Mouse (Mus musculus) intestine, postnatal 0 days (tissue): ENCODE results near the gene Greb1. TPM values are rescaled to one million over a fixed set of nuclear protein-coding genes. Genes with fewer than 3 reads are reported as not detected.

Source experiments
- ATAC-seq: fragments of 200-750 bp; cut with Nextera tagmentation; 2 replicates; pipeline ENCODE4 v1.8.0; 2017; ENCODE audit warnings: mild to moderate bottlenecking, moderate TSS enrichment, moderate library complexity
- H3K27ac ChIP-seq: fragments of 300-500 bp; sonication (generic); 2 replicates; pipeline ENCODE4 v1.5.1; 2014; ENCODE audit warnings: mild to moderate bottlenecking, low read depth, low read length, moderate library complexity
- H3K27me3 ChIP-seq: fragments of 300-500 bp; sonication (generic); replicated peaks from 2 replicates; pipeline ENCODE4 v1.6.1; 2014; ENCODE audit warnings: low read length, mixed read lengths; ENCODE audit not compliant: control insufficient read depth, insufficient read depth
- H3K36me3 ChIP-seq: fragments of 300-500 bp; sonication (generic); 2 replicates; pipeline ENCODE4 v1.6.1; 2014; ENCODE audit warnings: mild to moderate bottlenecking, moderate library complexity; ENCODE audit not compliant: control insufficient read depth, insufficient read depth
- H3K4me1 ChIP-seq: fragments of 300-500 bp; sonication (generic); replicated peaks from 2 replicates; pipeline ENCODE4 v1.6.1; 2014; ENCODE audit warnings: antibody characterized with exemption, low read length, mixed read lengths; ENCODE audit not compliant: control insufficient read depth, insufficient read depth
- H3K4me2 ChIP-seq: fragments of 300-500 bp; sonication (generic); replicated peaks from 2 replicates; pipeline ENCODE4 v1.6.1; 2014; ENCODE audit warnings: low read depth, mild to moderate bottlenecking, moderate library complexity
- H3K4me3 ChIP-seq: fragments of 300-500 bp; sonication (generic); 2 replicates; pipeline ENCODE4 v1.5.1; 2014; ENCODE audit warnings: low read depth, low read length
- H3K9ac ChIP-seq: fragments of 300-500 bp; sonication (generic); 2 replicates; pipeline ENCODE4 v1.6.1; 2014; ENCODE audit warnings: mild to moderate bottlenecking, low read depth, low read length
- H3K9me3 ChIP-seq: fragments of 300-500 bp; sonication (generic); 2 replicates; pipeline ENCODE4 v1.6.1; 2016; ENCODE audit warnings: mixed run types; ENCODE audit not compliant: control insufficient read depth
- CTCF ChIP-seq: sonication (generic); IDR thresholded peaks from 2 replicates; pipeline ENCODE4 v1.5.1; 2016; ENCODE audit warnings: low read depth, mild to moderate bottlenecking, control low read depth, antibody characterized with exemption, moderate library complexity
- WGBS: fragments of 180-500 bp; shearing (Covaris S2); extraction: QIAGEN DNeasy Blood & Tissue Kit; methylation state at CpG from one replicate; pipeline ENCODE4 v1.1.7; 2014; 5-methylcytosine and 5-hydroxymethylcytosine counted together
- polyA plus RNA-seq: library from polyadenylated mRNA; unstranded; fragments of >200 nt; fragmentation: Nextera tagmentation; extraction: Ambion mirVana; gene quantifications from 2 replicates; pipeline ENCODE4 v1.2.1, GENCODE M21; 2015

The Greb1 gene
- polyA plus RNA-seq, 1 experiment from 2014 or later = 3.4 TPM

DNA sequence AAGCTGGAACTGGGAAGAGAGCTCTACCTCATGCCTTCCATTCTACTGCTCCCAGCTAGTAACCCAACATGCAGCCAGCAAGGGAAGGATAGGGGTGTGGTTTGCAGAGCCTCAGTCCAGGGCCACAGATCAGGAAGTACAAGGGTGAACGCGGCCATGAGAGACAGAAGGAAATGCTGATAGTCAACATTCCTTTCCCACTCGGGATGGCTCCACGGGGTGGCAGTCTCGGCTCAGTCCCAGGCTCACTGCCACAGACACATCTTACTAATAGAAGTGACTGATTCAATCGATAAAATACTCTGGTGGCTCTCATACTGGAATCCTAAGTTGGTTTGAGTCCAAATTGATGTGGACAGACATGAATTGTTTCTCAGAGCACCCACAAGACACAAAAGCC, 27.8 kb upstream of the Greb1 start:
- no peaks in the 10 kb centered on the region for H3K4me1 ChIP-seq
- WGBS = 28% methylated on average over 6 of the region's 6 CpGs
- no peak overlapping the region for H3K9ac ChIP-seq
- TF ChIP-seq CTCF = peak; percentile 90
- no peak overlapping the region for H3K27ac ChIP-seq
- no peak overlapping the region for H3K4me3 ChIP-seq
- no peak overlapping the region for H3K4me2 ChIP-seq
- ATAC-seq = peak; percentile 89
- H3K27me3 ChIP-seq = no peaks in the 10 kb centered on the region
- peaks cover 25% of the 10 kb centered on the region for H3K36me3 ChIP-seq
- no peaks in the 10 kb centered on the region for H3K9me3 ChIP-seq

DNA sequence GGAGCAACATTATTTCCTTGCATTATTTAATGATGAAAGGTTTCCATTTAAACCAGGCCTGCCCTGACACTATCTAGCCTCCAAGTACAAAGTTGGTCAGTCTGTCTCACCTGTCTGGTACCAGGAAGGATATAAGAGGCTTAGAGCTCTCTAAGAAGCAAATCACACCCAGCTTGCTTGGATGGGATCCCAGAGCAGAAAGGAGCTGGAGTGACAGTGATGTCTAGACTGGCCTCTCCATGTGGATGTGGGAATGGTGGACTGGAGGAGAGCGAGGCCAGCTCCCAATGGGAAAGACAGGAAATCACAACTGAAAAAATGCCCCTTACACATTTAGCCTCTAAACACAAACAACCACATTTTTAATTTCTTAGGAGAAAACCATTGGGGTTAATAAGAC, 23.0 kb upstream of the Greb1 start:
- H3K9me3 ChIP-seq = no peaks in the 10 kb centered on the region
- H3K4me2 ChIP-seq = no peak overlapping the region
- ATAC-seq = no peak
- no peaks in the 10 kb centered on the region for H3K27me3 ChIP-seq
- no peaks in the 10 kb centered on the region for H3K4me1 ChIP-seq
- no peak overlapping the region for H3K4me3 ChIP-seq
- 92% methylated on average over 1 of the region's 1 CpGs for WGBS
- H3K36me3 ChIP-seq = peaks cover 64% of the 10 kb centered on the region
- H3K27ac ChIP-seq = no peak overlapping the region
- no peak for TF ChIP-seq CTCF
- no peak overlapping the region for H3K9ac ChIP-seq

DNA sequence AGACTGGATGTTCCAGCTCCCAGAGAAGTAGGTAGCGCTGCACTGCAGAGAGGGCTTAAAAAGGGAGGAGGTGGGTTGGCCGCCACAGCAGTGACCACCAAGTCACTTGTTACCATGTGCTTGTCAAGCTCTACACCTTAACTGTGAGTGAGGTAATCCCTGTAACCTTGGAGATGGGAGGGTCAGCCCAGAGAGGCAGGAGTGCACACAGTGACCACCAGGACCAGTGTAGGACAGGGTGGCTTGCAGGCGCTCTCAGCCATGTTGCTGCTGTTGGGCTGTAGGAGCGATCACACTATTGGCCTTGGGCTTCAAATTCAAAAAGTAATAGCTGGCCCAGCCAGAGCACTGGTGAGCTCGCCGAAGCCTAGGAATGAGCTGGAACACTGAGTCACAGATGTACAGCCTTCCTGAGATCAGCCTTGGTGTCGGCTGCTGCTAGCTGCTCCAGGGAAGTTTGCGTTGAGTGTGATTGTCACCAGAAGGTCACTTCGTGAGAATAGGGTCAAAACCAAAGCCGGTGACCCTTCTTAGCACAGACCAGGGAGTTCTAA, 21.6 kb upstream of the Greb1 start:
- TF ChIP-seq CTCF = no peak
- Histone ChIP-seq H3K9me3 (no peaks in the 10 kb centered on the region), H3K36me3 (peaks cover 65% of the 10 kb centered on the region), H3K27me3 (no peaks in the 10 kb centered on the region), H3K27ac (no peak overlapping the region), H3K4me1 (no peaks in the 10 kb centered on the region), H3K9ac (no peak overlapping the region), H3K4me3 (no peak overlapping the region), H3K4me2 (no peak overlapping the region)
- WGBS = 95% methylated on average over 10 of the region's 10 CpGs
- ATAC-seq = no peak

DNA sequence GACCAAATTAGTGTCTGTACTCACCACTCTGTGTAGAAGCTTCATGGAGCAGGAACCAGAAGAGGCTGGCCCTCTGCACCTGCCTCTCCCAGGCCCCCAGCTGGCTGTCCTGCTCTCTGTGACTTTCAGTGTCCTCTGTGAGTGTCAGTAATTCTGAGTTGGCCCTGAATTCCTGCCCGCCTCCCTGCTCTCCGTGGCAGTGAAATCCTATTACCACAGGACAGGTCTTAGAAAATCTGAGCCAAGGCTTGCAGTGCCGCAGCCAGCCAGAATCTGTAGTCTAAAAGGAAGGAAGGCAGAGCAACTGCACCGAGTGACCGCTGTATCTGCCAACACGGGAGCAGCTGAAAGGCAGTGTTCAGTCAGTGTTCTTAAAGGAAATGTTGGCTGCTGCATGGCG, 20.1 kb upstream of the Greb1 start:
- H3K4me2 ChIP-seq = no peak overlapping the region
- no peaks in the 10 kb centered on the region for H3K27me3 ChIP-seq
- H3K9me3 ChIP-seq = no peaks in the 10 kb centered on the region
- no peak overlapping the region for H3K4me3 ChIP-seq
- peaks cover 73% of the 10 kb centered on the region for H3K36me3 ChIP-seq
- ATAC-seq = no peak
- 86% methylated on average over 7 of the region's 7 CpGs for WGBS
- H3K27ac ChIP-seq = no peak overlapping the region; the same call in 1 of the 2 replicates
- H3K4me1 ChIP-seq = no peaks in the 10 kb centered on the region
- TF ChIP-seq CTCF = no peak
- no peak overlapping the region for H3K9ac ChIP-seq

DNA sequence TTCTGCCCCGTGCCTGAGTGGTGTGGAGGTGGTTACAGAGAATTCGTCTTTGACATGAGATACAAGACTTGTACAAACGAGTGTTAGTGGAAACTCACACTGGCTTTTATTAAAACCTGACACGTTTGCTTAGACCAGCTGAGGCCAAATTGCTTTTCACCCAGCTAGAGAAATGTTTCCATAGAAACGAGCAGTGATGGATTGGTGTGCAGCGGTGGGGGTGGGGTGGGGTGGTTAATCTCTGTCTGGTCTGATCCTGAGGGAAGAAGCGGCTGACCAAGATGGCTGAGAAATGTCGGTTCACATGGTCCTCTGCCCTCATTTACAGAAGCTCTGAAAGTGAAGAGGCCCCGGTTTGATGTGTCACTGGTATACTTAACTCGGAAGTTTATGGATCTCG, 17.8 kb upstream of the Greb1 start:
- Histone ChIP-seq H3K4me2 (no peak overlapping the region), H3K4me1 (no peaks in the 10 kb centered on the region), H3K4me3 (no peak overlapping the region), H3K27me3 (no peaks in the 10 kb centered on the region), H3K27ac (no peak overlapping the region), H3K9me3 (no peaks in the 10 kb centered on the region), H3K36me3 (peaks cover 52% of the 10 kb centered on the region), H3K9ac (no peak overlapping the region)
- 52% methylated on average over 11 of the region's 11 CpGs for WGBS
- TF ChIP-seq CTCF = no peak
- no peak for ATAC-seq

DNA sequence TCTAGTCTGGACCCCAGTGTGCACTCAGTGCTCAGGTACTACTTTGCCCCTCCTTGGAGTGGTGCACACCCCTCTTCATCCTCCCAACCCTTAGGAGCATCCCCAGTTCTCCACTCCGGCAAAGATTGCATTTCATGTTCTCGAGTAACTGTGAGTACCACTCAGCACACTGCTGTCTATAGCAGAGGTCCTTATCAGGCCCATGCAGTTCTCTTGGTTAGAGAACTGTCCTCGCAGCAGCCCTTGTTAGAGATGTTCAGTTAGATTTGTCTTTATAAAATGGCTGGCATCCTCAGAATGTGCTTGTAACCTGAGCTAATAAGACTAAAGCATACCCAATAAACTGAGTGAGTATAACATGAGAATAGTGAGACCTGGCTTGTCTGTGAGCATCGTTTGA, 16.5 kb upstream of the Greb1 start:
- no peak for TF ChIP-seq CTCF
- no peaks in the 10 kb centered on the region for H3K27me3 ChIP-seq
- H3K9ac ChIP-seq = no peak overlapping the region
- H3K4me2 ChIP-seq = no peak overlapping the region
- peaks cover 40% of the 10 kb centered on the region for H3K36me3 ChIP-seq
- WGBS = 86% methylated on average over 4 of the region's 4 CpGs
- H3K4me1 ChIP-seq = no peaks in the 10 kb centered on the region
- no peak overlapping the region for H3K4me3 ChIP-seq
- H3K9me3 ChIP-seq = no peaks in the 10 kb centered on the region
- no peak overlapping the region for H3K27ac ChIP-seq
- ATAC-seq = no peak

DNA sequence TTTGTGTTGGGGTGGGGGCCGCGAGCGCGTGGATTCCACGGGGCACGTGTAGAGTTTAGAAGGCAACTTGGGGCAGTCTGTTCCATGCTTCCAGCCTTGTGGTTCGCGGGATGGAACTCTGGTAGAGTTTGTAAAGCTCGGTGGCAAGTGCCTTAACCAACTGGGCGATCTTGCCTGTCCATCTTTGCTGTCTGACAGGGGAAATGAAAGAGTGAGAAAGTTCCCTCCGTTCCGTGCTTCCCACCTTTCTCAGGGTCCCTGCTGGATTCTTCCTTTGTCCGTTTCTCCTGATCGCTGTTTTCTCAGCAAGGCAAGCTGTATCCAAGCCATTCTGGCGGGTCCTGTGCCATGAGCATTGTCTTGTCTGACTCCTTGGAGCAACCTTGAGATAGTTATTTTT, 10.8 kb upstream of the Greb1 start:
- H3K4me3 ChIP-seq = peak overlapping the region; percentile 75
- H3K4me2 ChIP-seq = peak overlapping the region; percentile 95
- 1% methylated on average over 15 of the region's 15 CpGs for WGBS
- no peaks in the 10 kb centered on the region for H3K9me3 ChIP-seq
- H3K9ac ChIP-seq = peak overlapping the region; percentile 76
- no peak overlapping the region for H3K27ac ChIP-seq
- no peaks in the 10 kb centered on the region for H3K4me1 ChIP-seq
- peaks cover 5% of the 10 kb centered on the region; the same call in 1 of the 2 replicates for H3K36me3 ChIP-seq
- no peak for TF ChIP-seq CTCF
- peak; percentile 25 for ATAC-seq
- H3K27me3 ChIP-seq = peaks cover 9% of the 10 kb centered on the region; the same call in 1 of the 2 replicates
